Mouse (Mus musculus) ES-Bruce4 (cell line): ENCODE results near the gene Ccdc191.

Experiments used
- CTCF ChIP-seq: IDR thresholded peaks from one replicate; pipeline ENCODE4 v1.8.1; 2011; ENCODE audit warnings: low read depth, low read length
- POLR2A ChIP-seq: IDR thresholded peaks from one replicate; pipeline ENCODE4 v1.8.1; 2011; ENCODE audit warnings: low read length; ENCODE audit not compliant: insufficient read depth

DNA sequence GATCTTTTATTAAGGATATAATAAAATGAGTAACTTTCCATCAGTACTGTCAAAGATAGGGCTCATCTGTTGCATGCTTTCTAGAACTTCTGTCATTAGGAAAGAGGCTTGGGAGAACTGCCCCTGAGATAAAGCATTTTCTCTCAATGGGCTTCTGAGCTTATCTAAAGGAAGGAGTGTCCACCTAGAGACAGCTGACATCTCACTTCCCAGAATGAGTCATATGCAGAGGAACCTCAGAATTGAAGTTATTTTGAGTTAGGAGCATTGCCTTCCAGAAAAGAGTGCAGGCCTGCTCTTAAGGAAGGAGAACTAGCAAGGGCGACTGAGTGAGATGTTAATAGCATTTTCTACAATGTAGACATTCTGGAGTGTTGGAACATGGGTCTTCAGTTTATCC lies 48.4 kb upstream of the Ccdc191 start:
- TF ChIP-seq CTCF (no peak), POLR2A (no peak)
